Mouse (Mus musculus) ES-E14 (cell line): ENCODE results near the gene Capn2. TPM values are rescaled to one million over a fixed set of nuclear protein-coding genes. Genes with fewer than 3 reads are reported as not detected.

Experiments used
- DNase-seq: peaks from one replicate; pipeline ENCODE4 v3.0.0-alpha.2; 2013; ENCODE audit warnings: low read depth, low spot score
- H3K27ac ChIP-seq: 2 replicates; pipeline ENCODE4 v1.5.1; 2012; ENCODE audit warnings: low read depth, mild to moderate bottlenecking, low read length, moderate library complexity, mixed read lengths; ENCODE audit not compliant: poor library complexity, insufficient read depth, severe bottlenecking
- H3K36me3 ChIP-seq: 2 replicates; pipeline ENCODE4 v1.6.1; 2012; ENCODE audit warnings: mild to moderate bottlenecking, low read length, moderate library complexity, mixed read lengths; ENCODE audit not compliant: control insufficient read depth, poor library complexity, insufficient read depth, severe bottlenecking
- H3K4me1 ChIP-seq, 2 experiments: fragments of 150-350 bp in 1 of 2; sonication (generic) in 1 of 2; 2 replicates each; pipeline ENCODE4 v1.6.1; 2012; ENCODE audit warnings: low read length in 2 of 2, mild to moderate bottlenecking in 1 of 2, mixed read lengths in 1 of 2; ENCODE audit not compliant: control insufficient read depth in 2 of 2, insufficient read depth in 2 of 2, poor library complexity in 1 of 2
- H3K4me3 ChIP-seq, 2 experiments: fragments of 150-350 bp in 1 of 2; sonication (generic) in 1 of 2; 2 replicates each; pipeline ENCODE4 v1.5.1; 2012; ENCODE audit warnings: low read length in 2 of 2, low read depth in 1 of 2, mild to moderate bottlenecking in 1 of 2, mixed read lengths in 1 of 2; ENCODE audit not compliant: insufficient read depth in 1 of 2, poor library complexity in 1 of 2, severe bottlenecking in 1 of 2
- H3K9ac ChIP-seq: 2 replicates; pipeline ENCODE4 v1.6.1; 2012; ENCODE audit warnings: low read depth, mild to moderate bottlenecking, low read length, mixed read lengths; ENCODE audit not compliant: poor library complexity, insufficient read depth, severe bottlenecking
- H3K9me3 ChIP-seq: fragments of 150-350 bp; sonication (generic); 2 replicates; pipeline ENCODE4 v1.6.1; 2012; ENCODE audit warnings: low read depth, mild to moderate bottlenecking, low read length; ENCODE audit not compliant: control insufficient read depth, insufficient read depth
- CHD2 ChIP-seq: IDR thresholded peaks from 2 replicates; pipeline ENCODE4 v1.6.1; 2014; ENCODE audit warnings: mild to moderate bottlenecking, low read depth, low read length, inconsistent platforms
- HCFC1 ChIP-seq: IDR thresholded peaks from 2 replicates; pipeline ENCODE4 v1.6.1; 2012; ENCODE audit warnings: low read length, inconsistent platforms, borderline replicate concordance; ENCODE audit not compliant: insufficient read depth
- MAFK ChIP-seq: IDR thresholded peaks from 2 replicates; pipeline ENCODE4 v1.6.1; 2014; ENCODE audit warnings: mild to moderate bottlenecking, low read depth, low read length, inconsistent platforms; ENCODE audit not compliant: insufficient read depth
- ZC3H11A ChIP-seq: IDR thresholded peaks from 2 replicates; pipeline ENCODE4 v1.6.1; 2012; ENCODE audit warnings: low read depth, mild to moderate bottlenecking, inconsistent platforms, low read length, borderline replicate concordance
- ZNF384 ChIP-seq: IDR thresholded peaks from 2 replicates; pipeline ENCODE4 v1.6.1; 2012; ENCODE audit warnings: low read depth, low read length, inconsistent platforms
- in situ Hi-C, 2 experiments: fragments of 600-800 bp; cut with MboI; formaldehyde crosslinking; loops; one replicate each; pipeline ENCODE4 v1.15.1; 2025; ENCODE audit warnings: low sequenced_read_pairs in 2 of 2, inconsistent platforms in 1 of 2; ENCODE audit not compliant: unreplicated experiment in 2 of 2
- total RNA-seq: library from RNA; depleted of rRNA; stranded (reverse); fragments of 300-350 nt; gene quantifications from 2 replicates; pipeline ENCODE4 v1.2.3, GENCODE M21; 2012

Gene Capn2
- total RNA-seq, 1 experiment: 72.3 TPM

DNA sequence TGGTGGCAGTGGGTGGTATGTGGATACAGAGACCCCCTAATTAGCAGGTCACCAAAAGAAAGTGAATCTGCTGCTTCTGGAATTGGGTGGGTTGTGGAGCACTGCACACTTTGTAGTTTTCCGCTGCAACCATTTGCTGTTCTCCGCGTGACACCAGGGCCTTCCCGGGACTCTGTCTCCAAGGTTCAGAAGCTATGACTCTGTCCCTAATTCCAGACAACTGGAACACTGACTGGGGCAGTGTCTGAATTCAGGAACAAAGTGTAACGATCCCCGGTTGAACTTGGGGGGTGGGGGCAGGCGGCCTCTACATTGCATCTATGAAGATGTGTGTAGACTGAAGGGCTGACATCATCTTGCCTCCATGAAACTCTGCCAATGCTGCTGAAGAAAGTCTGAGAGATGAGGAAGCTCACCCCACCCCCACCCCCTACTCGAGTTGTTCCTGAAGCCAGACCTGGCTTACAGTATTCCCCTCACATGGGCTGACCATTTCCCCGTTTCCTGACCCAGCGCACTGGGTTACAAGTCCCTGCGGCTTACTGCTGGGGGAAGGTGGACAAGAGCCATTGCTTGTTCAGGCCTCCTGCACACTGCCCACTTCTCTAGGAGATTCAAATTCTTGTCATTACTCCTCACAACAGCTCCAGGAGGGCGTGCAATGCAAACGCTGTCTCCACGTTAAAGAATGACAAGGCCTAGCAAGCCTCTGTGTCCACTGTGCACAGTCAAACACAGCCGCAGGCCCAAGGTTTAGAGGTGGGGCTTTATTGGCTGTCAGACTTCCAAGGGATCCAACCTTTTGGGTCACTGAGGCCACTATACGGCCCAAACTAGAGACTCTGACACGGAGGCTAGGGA, 22.9 kb downstream of the Capn2 start:
- Histone ChIP-seq H3K27ac (no peak overlapping the region), H3K36me3 (no peaks in the 10 kb centered on the region), H3K9me3 (no peaks in the 10 kb centered on the region), H3K9ac (no peak overlapping the region), H3K4me1 (peaks cover 0 to 8% of the 10 kb centered on the region in 2 experiments; a peak in 1 of 4 replicates), H3K4me3 (no peak overlapping the region)
- DNase-seq: no peak
- no peak for TF ChIP-seq HCFC1
- in situ Hi-C loops: loop anchor here in 1 of 2 experiments (5.0 kb wide), 1 partner anchor 48 kb away; no protein-coding TSS in a partner anchor

DNA sequence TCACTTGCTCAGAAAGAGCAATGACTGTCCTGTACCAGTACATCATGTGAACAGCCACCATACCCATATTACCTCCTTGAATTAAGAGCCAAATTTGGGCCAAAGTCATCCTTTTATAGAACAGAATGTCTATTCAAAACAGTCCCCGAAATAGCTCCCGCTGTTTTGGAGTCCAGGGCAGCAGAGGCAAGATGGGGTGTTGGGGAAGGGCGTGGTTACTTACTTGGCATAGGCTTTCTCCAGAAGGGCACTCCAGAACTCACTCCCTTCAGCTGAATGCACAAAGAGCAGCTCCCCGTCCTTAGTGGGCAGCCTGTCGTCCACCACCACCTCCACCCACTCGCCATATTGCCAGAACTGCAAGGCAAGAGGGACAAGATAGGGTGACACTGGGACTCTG, 25.6 kb downstream of the Capn2 start:
- H3K9me3 ChIP-seq: no peaks in the 10 kb centered on the region
- no peak overlapping the region for H3K9ac ChIP-seq
- no peak for DNase-seq
- TF ChIP-seq CHD2 (no peak), HCFC1 (no peak), MAFK (no peak), ZC3H11A (no peak), ZNF384 (no peak)
- H3K4me3 ChIP-seq: no peak overlapping the region
- no peaks in the 10 kb centered on the region for H3K36me3 ChIP-seq
- H3K27ac ChIP-seq: no peak overlapping the region
- H3K4me1 ChIP-seq: peaks cover 2 to 21% of the 10 kb centered on the region in 2 experiments; a peak in 3 of 4 replicates
- in situ Hi-C loops: loop anchor here in 1 of 2 experiments (5.0 kb wide), 1 partner anchor 50 kb away; no protein-coding TSS in a partner anchor

DNA sequence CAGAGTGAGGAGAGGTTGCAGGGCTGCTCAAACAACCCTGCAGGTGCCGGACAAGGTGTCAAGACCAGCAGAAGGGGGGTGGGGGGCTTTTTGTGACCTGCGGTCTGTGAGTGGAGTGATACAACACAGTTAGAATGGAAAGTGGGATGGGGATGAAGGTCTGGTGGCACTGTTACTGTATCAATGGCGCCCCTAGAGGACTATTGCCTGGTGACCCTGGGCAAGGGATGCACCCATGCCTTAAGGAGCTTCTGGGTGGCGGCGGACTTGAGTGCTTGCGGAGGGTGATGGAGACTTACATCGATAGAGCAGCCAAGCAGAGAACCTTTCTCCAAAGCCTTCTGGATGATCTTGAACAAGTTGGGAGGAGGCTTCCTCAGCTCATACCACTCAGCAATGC, 26.8 kb downstream of the Capn2 start:
- TF ChIP-seq ZC3H11A: no peak
- no peak for TF ChIP-seq MAFK
- TF ChIP-seq ZNF384: no peak
- no peak for TF ChIP-seq HCFC1
- no peak for TF ChIP-seq CHD2
- H3K36me3 ChIP-seq: no peaks in the 10 kb centered on the region
- no peaks in the 10 kb centered on the region for H3K9me3 ChIP-seq
- no peak for DNase-seq
- H3K27ac ChIP-seq: no peak overlapping the region
- in situ Hi-C loops: loop anchor here in 1 of 2 experiments (5.0 kb wide), 1 partner anchor 52 kb away; no protein-coding TSS in a partner anchor
- no peak overlapping the region for H3K9ac ChIP-seq
- H3K4me3 ChIP-seq: no peak overlapping the region
- peaks cover 2 to 19% of the 10 kb centered on the region in 2 experiments; a peak in 3 of 4 replicates for H3K4me1 ChIP-seq

DNA sequence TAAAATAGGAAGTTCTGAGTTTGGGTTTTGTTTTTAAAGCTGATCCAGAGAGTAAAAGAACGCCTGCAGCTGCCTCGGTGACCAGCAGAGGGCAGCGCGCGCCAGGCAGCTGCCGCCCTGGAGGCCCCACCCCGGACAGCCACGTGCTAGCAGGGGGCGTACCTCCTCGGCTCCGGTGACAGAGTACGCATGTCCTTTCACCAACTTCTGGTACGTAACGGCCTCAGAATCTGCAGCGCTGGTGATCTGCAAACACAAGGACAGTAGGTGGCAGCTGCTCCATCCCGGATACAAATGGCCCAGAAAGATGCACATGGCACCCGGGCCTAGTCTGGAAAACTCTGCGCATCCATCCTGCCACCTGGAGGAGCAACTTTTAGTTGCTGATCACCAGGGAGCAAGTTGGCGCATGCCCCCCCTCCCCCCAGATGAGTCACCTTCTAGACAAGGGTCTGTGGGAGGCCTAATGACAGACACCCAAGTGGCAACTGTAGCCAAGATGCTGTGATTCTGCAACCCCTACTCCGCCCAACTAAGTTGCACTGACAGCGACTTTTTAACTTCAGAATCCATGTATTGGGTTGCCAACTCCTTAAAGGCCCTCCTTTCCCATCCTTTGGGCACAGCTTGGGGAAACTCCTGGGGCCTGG, 27.5 kb downstream of the Capn2 start:
- Histone ChIP-seq H3K36me3 (no peaks in the 10 kb centered on the region), H3K9me3 (no peaks in the 10 kb centered on the region), H3K27ac (no peak overlapping the region), H3K9ac (peak overlapping the region; percentile 19; the same call in 1 of the 2 replicates), H3K4me1 (peaks cover 2 to 19% of the 10 kb centered on the region in 2 experiments; a peak in 3 of 4 replicates), H3K4me3 (peak overlapping the region; percentile 2 to 29; a peak in 2 of 4 replicates)
- peak; percentile 42; the same call in 1 of the 2 replicates for TF ChIP-seq ZC3H11A
- no peak for TF ChIP-seq CHD2
- in situ Hi-C loops: loop anchor here in 1 of 2 experiments (5.0 kb wide), 1 partner anchor 52 kb away; no protein-coding TSS in a partner anchor
- peak; percentile 71 for DNase-seq
